ENCODE assay signal across 9 mouse cellular contexts in genomic region chr4:56944286-56944685, GRCm38 (mm10). TPM values are rescaled to one million over a fixed set of nuclear protein-coding genes. Genes with fewer than 3 reads are reported as not detected.
A peak's percentile ranks its signal among the peaks of the same experiment; 100 is the strongest.
DNase-seq lines count a peak whose midpoint lies in the region; ATAC-seq and TF ChIP-seq lines count a peak whose summit lies in the region.
"Had no signal": no experiment of that assay in that cellular context is flagged by ENCODE, and none has a peak within 500 bp of the region (broad histone marks: within the 10 kb centered on the region; RNA-seq: fewer than 3 reads in every experiment).

No protein-coding gene starts in this region.

- no peaks in the 10 kb centered on the region for H3K9me3 ChIP-seq in E14TG2a.4 (ENCODE audit: low read length)
- no peaks in the 10 kb centered on the region for H3K9me3 ChIP-seq in kidney, embryonic 15.5 days (replicated peaks)
- no peaks in the 10 kb centered on the region for H3K9me3 ChIP-seq in midbrain, embryonic 11.5 days (ENCODE audit: control insufficient read depth, low read length)

- peaks cover 41% of the 10 kb centered on the region for H3K36me3 ChIP-seq in E14TG2a.4 (ENCODE audit: insufficient read depth, low read length)
- no peaks in the 10 kb centered on the region for H3K36me3 ChIP-seq in kidney, embryonic 15.5 days
- no peaks in the 10 kb centered on the region for H3K36me3 ChIP-seq in midbrain, embryonic 11.5 days (ENCODE audit: control insufficient read depth, insufficient read depth, low read length)

- 61% methylated on average over 4 of the region's 4 CpGs for WGBS in kidney, embryonic 15.5 days
- WGBS in midbrain, embryonic 11.5 days, result 68% methylated on average over 4 of the region's 4 CpGs

- DNase-seq in heart, adult 11 months, result peak; percentile 92
- DNase-seq in heart, adult 8-10 months (ENCODE audit: low spot score), result no peak
- peak; percentile 51 for DNase-seq in gastrocnemius, postnatal 25 days
- DNase-seq in layer of hippocampus, postnatal 14 days (ENCODE audit: low spot score in 2 of 2), result no peak
- no peak for DNase-seq in midbrain, embryonic 11.5 days (ENCODE audit: low spot score, missing footprints)
- DNase-seq in cerebellum, adult 9-11 months, result no peak

- no peak for TF ChIP-seq CTCF in E14TG2a.4 (conservative IDR thresholded peaks at IDR 0.05; ENCODE audit: low read length)

- H3K4me2 ChIP-seq in kidney, embryonic 15.5 days, result no peak overlapping the region
- no peak overlapping the region for H3K4me2 ChIP-seq in midbrain, embryonic 11.5 days

- peaks cover 82% of the 10 kb centered on the region for H3K4me1 ChIP-seq in E14TG2a.4 (replicated peaks; ENCODE audit: low read depth, low read length)
- peaks cover 50% of the 10 kb centered on the region for H3K4me1 ChIP-seq in kidney, embryonic 15.5 days
- peaks cover 26% of the 10 kb centered on the region for H3K4me1 ChIP-seq in midbrain, embryonic 11.5 days (ENCODE audit: control insufficient read depth, insufficient read depth, low read length)

- peak overlapping the region; percentile 21 for H3K4me3 ChIP-seq in E14TG2a.4 (replicated peaks; ENCODE audit: low read length)
- H3K4me3 ChIP-seq in kidney, embryonic 15.5 days (replicated peaks), result no peak overlapping the region
- no peak overlapping the region for H3K4me3 ChIP-seq in midbrain, embryonic 11.5 days (ENCODE audit: low read depth, low read length)

- no peaks in the 10 kb centered on the region for H3K27me3 ChIP-seq in E14TG2a.4 (ENCODE audit: insufficient read depth, low read length)
- H3K27me3 ChIP-seq in kidney, embryonic 15.5 days, result no peaks in the 10 kb centered on the region
- no peaks in the 10 kb centered on the region for H3K27me3 ChIP-seq in midbrain, embryonic 11.5 days (ENCODE audit: control insufficient read depth, insufficient read depth, low read length)

- no peak for ATAC-seq in kidney, embryonic 15.5 days (replicated peaks; ENCODE audit: low FRiP score)
- ATAC-seq in midbrain, embryonic 11.5 days (ENCODE audit: low FRiP score), result no peak

- 0 out of 2 replicates have a peak overlapping the region, but pooled peaks have one; percentile 6 for H3K9ac ChIP-seq in kidney, embryonic 15.5 days
- no peak overlapping the region for H3K9ac ChIP-seq in midbrain, embryonic 11.5 days (ENCODE audit: low read length)

- no peak overlapping the region for H3K27ac ChIP-seq in kidney, embryonic 15.5 days
- no peak overlapping the region for H3K27ac ChIP-seq in midbrain, embryonic 11.5 days (ENCODE audit: low read depth, low read length)

RNA-seq across cellular contexts. Expression of gene Tmem245, which starts 3.0 kb away (rescaled TPM):
- 100 to 1,000 TPM in 1 of 4 experiments, 10 to 100 TPM in 3; 84.8 to 104 (median 93.0) TPM for total RNA-seq in heart, adult 8-10 months (2022)
- total RNA-seq in gastrocnemius, postnatal 25 days (2021), result 10 to 100 TPM; 17.1 to 19.2 TPM
- polyA plus RNA-seq in kidney, embryonic 15.5 days (2015; fragmentation: Nextera tagmentation; extraction: Ambion mirVana), result 10.5 and 11.8 TPM in 2 replicates
- 10 to 100 TPM; 28.1 to 28.7 TPM for total RNA-seq in layer of hippocampus, postnatal 14 days (2021)
- polyA plus RNA-seq in midbrain, embryonic 11.5 days (2014; fragmentation: Nextera tagmentation; extraction: Ambion mirVana), result 6.8 TPM in 2 replicates

RNA-seq across cellular contexts. Expression of gene Frrs1l, which starts 45.9 kb away (rescaled TPM):
- under 1 TPM; 0.09 to 0.23 (median 0.10) TPM for total RNA-seq in heart, adult 8-10 months (2022)
- total RNA-seq in gastrocnemius, postnatal 25 days (2021), result not detected
- 0.30 and 0.39 TPM in 2 replicates for polyA plus RNA-seq in kidney, embryonic 15.5 days (2015; fragmentation: Nextera tagmentation; extraction: Ambion mirVana)
- 100 to 1,000 TPM; 161 to 167 TPM for total RNA-seq in layer of hippocampus, postnatal 14 days (2021)
- 6.2 and 6.4 TPM in 2 replicates for polyA plus RNA-seq in midbrain, embryonic 11.5 days (2014; fragmentation: Nextera tagmentation; extraction: Ambion mirVana)
- total RNA-seq: common myeloid progenitor, adult 5-6 weeks had no signal

Comparison
In these comparisons a context has a peak if more than half of its experiments do, and no peak if none do; other contexts are left out.
1. DNase-seq: peak in heart, adult 11 months (single experiment) and gastrocnemius, postnatal 25 days (single experiment); none in heart, adult 8-10 months (single experiment), layer of hippocampus, postnatal 14 days (0 of 2), midbrain, embryonic 11.5 days (single experiment) and cerebellum, adult 9-11 months (single experiment).
2. RNA of gene Frrs1l, which starts 45.9 kb away (total RNA-seq): 161 to 167 TPM in layer of hippocampus, postnatal 14 days; 0.09 to 0.23 TPM in heart, adult 8-10 months and not detected in gastrocnemius, postnatal 25 days; every median in the first group is over 100 times any median in the second.